Mouse (Mus musculus) stomach, postnatal 0 days (tissue): Measurements from ENCODE around the gene Birc6.

Source experiments
- CTCF ChIP-seq: IDR thresholded peaks from 2 replicates; pipeline ENCODE4 v1.5.1; 2016; ENCODE audit warnings: antibody characterized with exemption, low read depth, mild to moderate bottlenecking, moderate library complexity
- EP300 ChIP-seq: optimal IDR thresholded peaks from 2 replicates; pipeline ENCODE3; 2016; ENCODE audit warnings: antibody characterized with exemption

DNA sequence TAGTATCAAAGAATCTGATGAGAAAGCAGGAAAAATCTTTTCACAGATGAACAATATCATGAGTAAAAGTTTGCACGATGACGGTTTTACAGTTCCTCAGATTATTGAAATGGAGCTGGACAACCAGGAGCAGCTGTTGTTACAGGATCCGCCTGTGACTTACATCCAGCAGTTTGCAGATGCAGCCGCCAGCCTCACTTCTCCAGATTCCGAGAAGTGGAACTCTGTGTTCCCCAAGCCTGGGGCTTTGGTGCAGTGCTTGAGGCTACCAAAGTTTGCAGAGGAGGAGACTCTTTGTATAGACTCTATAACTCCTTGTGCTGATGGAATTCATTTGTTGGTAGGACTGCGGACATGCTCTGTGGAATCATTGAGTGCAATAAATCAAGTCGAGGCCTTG lies 51.5 kb downstream of the Birc6 start:
- TF ChIP-seq CTCF: no peak
- TF ChIP-seq EP300: no peak
